Mouse (Mus musculus) cerebellum, postnatal 14 days (tissue): ENCODE data around the gene Eid3.

Experiments
- DNase-seq, 2 experiments: peaks; one replicate each; pipeline ENCODE4 v3.0.0; 2021; ENCODE audit warnings: mixed read lengths in 2 of 2

Eid3 gene

DNA sequence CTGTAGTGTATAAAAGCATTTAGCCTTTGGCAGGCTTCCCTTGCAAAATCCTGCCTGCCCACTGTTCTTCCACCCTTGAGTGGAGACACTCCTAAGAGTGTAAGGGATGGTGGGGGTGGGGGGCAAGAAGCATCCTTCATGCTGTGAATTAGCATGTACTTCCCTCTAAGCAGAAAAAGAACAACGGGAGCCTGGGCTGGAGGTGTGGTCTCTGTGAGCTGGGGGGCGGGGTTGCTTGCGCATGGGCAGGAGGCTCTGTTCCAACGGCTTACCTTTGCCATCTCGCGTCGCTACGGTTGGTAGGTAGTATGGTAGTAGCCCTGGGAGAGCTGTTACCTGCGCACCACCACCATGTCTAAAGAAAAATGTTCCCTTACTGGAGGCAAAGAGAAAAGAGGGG, at the start of gene Eid3:
Gene Eid3, plus strand, starts transcription at position 271 of the 400 bp plus-strand sequence.
- DNase-seq = peak; percentile 28 to 42

DNA sequence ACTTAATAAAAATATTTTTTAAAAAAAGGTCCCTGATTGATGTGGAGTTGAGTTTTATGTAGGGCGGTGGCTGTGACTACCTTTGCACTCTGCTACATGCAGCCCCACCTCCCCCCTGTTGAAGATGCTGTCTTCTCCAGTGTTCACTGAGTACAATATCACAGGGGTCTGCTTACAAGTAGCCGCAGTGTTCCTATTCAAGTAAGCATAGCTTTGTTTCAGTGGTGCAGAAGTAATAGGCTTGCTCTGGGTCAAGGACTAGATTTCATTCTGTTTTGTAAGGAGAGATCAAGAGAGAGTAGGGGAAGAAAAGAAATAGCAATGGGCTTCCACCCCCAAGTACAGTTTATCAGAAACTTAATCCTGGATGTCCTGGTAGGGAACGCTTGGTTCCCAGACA, 48.9 kb upstream of the Eid3 start:
- no peak for DNase-seq

DNA sequence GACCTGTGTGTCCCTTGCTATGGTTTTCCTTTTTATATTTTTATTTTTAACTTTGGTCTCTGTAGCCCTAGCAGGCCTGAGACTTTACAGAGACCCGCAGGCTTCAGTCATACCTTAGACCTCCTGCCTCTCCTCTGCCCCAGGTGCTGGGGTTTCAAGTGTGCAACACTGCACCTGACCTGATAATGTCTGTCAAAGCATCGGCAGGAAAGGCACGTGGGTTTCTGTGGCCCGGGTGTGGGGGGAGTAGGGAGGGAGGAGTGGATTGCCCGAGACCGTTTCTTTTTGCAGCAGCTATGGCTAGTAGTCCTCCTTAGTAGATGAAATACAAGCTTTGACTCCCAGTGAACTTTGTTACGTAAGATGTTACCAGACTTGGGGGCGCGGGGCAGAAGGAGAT, 48.5 kb upstream of the Eid3 start:
- DNase-seq = no peak

DNA sequence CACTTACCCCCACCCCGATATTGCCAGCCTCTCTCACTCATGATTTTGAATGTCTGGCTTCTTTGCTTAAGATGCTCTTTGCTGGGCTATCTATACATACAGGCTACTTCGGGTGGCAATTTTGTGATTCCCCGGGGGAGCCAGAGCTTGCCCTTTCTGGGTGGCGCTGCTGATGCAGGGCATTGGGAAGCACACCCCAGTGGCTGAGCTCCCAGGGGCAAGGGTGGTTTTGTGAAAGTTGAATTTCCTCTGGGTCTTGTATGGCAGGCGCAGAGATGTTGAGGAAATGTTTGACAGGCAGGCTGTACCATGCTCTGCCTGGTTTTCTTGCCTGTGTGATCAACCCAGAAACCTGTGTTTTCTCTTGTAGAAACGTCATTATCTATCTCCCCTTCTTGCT, 47.8 kb upstream of the Eid3 start:
- no peak for DNase-seq

DNA sequence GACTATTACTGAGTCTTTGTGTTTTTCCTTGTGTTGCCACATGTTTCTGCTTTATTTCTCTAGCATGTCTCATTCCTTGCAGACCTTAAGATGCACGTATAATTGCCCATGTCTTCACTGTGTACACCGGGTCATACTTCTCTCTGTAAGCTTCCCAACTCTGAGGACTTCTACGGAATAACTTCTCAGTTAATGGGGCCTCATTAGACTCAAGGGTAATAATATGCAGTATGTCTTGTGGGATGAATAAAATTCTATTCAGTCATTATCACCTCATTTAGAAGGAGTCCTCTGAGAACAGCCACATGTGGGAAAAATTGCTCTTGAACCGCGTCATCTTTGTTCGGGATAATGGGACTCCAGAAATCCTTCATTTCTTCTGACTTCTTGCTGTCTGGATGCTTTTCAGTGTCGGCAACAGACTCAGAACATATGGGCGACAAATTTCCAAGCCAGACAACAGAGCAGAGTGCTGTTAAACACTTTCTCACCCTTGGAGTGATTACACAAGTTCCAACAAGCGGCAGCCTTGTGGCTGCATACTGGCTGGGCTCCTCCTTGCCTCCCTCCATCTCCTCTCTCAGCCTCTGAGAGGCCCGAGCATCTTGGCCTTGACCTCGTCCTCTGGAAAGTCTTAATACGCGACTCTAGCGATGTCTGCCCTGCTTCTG, 43.2 kb upstream of the Eid3 start:
- no peak for DNase-seq

DNA sequence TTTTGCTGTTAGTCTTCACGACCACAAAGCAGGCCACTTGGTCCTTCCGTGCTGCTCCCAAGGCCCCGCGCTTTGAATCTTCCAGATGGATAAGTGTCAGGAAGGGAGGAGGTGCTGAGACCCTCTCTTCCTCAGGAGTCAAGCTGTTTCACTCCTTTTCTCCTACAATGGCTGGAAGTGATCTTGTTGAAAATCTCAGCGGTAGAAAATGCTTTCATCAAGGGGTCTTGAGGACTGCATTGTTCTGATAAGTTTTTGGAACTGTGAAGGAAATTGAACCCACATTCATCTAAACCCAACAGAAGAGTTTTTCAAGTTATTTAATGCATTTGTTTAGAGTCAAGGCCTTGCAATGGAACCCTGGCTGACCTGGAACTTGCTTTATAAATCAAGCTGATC, 42.6 kb upstream of the Eid3 start:
- no peak for DNase-seq

DNA sequence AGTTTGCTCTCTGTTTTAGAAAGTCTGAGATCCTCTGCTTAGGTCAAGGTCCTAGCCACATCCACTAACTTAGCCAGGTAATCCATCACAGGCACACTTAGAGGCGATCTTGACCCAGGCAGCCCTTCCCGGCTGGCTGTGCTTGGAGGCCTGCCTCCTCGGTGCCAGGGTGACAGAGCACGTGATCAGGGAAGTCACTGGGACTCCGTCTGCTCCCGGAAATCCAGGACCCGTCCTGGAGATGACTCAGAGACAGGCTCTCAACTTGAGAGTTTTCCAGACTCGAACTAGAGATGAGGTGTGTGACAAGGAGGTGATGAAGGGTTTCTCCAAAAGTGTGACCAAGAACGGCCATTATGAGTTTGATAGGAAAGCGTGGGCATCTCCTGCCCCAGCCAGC, 41.9 kb upstream of the Eid3 start:
- no peak for DNase-seq

DNA sequence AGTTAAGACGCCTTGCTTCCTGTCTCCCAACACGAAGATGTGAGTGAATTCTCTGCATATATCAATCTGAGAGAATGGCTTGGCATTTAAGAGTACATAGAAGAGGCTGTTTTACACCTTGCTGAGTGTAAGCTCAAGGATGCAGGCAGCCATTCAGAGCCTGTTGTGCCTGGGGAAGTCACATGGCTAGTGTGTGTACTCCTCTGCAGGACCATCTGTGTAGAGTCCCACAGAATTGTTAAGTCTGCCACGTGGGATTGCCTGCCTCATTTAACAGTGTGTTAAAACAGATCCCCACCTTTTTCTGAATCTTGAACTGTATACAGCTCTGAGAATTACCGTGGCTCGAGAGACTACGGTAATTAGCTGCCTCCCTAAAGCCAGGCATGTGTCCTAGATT, 39.9 kb upstream of the Eid3 start:
- peak; percentile 21 to 24 for DNase-seq

DNA sequence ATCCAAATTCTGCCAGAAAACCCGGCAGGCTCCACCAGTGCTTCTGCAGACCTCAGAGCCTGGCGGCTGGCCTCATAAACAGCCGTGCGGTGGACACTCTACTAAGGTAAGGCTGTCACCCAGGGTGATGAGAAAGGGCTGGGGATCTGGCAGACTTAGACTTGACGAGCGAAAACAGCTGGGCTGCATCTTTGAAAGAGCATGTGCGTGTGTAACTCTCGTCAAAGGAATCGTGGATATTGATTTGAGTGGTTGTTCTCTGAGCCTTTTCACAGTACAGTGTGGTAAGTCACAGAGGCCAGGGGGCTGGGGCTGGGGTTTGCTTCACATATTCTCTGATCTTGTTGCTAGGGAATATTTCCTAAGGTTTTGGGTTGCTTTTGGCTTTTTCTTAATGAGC, 32.5 kb upstream of the Eid3 start, which contains the start of gene Txnrd1:
Gene Txnrd1, plus strand, starts transcription at position 26 of the 400 bp plus-strand sequence.
- no peak for DNase-seq

DNA sequence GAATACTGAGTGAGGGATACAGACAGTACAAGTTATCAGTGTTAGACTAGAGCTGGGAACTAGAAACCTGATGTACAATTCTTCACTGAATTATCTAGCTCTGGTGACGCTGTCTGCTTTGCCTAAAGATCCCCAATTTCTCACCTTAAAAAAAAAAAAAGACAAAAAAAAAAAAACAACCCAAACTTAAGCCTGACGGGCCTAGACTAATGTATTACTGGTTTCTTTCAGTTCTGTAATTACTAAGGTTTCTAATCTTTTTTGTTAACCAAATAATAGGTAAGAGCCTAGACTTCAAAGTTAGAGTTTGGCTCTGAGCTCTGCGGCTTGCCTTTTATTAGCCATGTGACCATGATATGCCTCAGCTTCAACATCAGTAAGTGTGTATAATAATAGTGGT, 30.5 kb upstream of the Eid3 start:
- DNase-seq = no peak

DNA sequence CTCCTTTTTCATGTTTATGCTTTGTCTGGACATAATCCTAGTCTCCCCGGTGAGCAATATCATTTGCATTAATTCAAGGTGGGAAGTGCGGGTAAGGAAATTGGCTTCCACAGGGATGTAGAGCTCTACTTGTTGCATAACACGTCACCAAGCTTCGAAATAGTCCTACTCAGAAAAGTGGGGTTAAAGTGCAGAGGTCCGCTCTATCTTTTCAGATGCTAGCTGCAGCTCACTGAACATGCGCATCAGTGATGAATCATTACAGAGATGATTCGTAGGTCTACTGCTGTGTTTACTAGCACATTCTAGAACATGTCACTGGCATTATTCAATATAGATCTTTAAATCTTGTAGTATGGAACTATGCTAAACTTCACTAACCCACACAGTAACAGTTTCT, 28.0 kb upstream of the Eid3 start:
- no peak for DNase-seq

DNA sequence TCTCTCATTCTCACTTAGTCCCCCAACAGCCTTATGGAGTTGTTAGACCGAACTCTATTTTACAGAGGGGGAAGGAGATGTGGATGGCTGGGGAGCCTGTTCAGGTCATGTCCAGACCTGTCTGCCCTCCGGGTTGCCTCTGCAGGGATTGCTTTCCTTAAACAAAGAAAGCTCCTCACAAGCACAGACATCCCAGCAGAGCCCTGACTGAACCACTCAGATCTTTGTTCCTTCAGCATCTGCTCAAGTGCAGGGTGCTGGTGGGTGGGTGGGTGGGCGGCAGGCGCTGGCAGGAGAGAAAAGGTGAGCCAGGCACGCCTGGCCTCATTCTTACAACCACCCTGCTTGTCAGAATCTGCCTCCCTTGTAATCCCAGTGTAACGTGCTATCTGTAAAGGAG, 22.3 kb upstream of the Eid3 start:
- DNase-seq = no peak

DNA sequence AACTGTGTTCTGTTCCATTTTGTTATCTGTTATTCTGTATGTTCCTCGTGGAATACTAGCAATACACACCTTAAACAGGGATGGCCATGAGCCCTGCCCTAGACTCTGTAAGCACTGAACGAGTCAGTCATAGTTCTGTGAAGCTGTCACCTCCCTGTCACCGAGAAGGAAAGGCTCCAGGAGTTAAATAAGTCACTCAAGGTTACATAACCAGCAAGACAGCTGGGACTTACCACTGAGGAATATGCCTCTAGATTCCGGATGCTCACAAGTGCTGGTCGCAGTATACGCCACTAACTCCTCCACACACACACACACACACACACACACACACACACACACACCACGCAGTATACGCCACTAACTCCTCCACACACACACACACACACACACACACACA, 21.7 kb upstream of the Eid3 start:
- DNase-seq = no peak

DNA sequence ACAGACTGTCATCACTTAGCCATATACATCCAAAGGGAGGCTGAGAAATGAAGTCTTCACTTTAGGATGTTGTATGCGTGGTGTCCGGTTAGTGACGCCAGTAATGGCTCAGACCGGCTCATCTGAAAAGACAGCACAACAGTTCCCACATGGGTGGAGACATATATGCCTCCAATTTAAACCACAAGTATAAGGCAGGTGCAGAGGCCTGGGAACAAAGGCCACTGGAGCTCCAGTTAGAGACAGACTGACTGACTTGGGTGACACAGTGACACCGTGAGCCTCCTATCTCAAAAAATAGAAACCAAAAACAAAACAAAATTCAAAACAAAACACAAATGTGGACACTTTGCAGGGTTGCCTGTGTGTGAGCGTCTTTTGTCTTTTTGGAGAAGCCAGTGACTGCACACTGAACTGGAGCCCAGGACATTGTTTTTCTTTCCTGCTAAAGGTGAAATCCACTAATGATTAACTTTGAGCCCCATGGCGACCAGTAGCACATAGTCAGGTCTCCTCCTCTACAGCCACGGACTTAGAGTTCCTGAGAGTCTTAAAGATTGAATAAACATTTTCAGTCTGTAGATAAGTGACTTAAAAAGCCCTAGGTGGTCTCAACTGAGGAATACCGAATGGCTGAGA, 18.5 kb upstream of the Eid3 start:
- no peak for DNase-seq

DNA sequence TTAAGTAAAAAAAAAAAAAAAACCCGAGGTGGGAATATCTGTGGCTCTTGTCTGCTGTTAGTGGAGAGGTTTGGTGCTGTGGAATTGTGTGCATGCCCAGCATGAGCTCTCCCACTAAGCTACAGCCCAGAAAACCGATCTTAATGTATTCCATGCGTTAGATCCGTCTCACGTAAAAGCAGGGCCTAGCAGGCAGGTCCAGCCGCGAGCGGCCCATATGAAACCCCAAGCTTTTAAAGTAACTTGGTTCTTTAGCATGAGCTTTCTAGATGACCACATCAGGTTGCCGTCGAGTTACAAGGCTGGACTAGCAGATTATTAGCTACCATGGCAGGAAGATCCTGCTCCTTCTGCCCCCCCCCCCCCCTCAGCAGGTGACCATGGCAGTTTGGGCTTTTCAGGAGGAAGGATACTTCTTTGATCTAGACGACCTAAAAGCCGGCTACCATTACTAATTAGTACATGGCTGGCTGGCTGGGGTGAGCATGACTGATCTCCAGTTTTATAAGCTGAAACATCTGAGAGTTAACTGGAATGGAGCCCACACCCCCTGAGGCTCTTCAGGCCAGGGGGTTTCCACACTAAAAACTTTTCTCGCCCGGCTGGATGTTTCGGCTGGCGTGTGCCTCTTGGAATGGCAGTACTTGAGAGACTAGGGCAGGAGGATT, 16.6 kb upstream of the Eid3 start:
- DNase-seq = no peak

DNA sequence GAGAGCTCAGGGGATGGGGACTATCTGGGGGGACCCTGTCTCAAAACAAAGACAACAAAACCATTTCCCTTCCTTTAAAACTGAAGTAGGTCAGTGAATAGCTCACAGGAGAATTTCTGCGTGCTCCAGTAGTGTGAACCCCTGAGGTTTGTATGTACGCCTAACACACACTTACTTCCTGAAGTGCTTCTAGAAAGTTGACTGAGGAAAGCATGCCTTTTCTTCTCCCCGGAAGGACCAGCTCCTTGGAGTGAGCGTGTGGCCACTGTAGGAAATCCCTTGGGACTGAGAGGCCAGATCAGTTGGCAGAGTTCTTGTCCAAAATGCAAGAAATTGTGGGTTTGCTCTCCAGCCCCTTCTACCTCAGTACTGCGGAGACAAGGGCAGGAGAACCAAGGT, 16.1 kb upstream of the Eid3 start:
- DNase-seq = no peak

DNA sequence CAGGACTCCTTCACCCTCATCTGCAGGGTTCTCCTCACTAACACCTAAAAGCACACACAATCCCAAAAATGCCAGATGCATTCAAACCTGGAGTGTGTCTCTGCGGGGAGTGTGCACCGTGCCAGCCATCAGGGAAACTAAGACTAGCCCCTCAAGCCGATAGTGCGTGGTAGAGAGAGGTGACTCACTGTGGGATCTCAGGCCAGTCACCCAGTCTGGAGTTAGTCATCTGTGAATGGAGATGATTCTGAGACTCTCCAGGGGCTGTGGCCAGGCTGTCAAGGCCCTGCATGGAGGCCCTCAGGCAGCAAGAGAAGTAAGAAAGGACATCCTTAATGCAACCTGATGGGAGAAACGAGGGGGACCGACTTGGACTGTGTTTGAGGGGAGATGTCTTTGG, 14.7 kb upstream of the Eid3 start:
- DNase-seq = no peak

DNA sequence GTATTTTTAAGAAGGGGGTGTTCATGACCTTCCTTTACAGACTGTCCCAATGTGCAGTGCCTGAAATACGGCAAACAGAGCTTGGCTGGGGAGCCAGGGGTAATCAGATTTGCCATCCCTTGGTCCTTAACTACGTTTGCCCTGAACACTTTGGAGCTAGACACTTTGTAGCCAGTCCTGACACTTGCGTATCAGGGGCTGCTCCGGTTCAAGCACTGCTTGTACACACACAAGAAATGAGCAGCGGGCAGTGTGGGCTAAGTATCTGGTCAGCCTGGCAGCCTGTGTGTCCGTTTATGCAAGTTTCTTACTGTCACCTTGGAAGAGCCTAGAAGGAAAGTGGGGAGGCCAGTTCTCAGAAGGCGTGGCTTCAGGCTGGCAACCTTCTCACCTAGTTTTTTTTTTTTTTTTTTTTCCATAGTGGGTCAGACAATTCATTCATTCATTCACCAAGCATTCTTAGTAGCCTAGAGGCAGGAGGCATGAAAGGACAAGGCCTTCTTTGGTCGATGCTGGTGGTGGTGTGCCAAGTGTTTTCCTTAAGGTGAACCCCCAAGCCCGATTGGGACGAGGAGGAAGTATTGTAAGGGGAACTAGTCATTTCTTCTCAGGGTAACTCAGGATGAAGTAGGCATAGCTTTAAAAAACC, 8.3 kb upstream of the Eid3 start:
- DNase-seq = peak; percentile 18 to 20

DNA sequence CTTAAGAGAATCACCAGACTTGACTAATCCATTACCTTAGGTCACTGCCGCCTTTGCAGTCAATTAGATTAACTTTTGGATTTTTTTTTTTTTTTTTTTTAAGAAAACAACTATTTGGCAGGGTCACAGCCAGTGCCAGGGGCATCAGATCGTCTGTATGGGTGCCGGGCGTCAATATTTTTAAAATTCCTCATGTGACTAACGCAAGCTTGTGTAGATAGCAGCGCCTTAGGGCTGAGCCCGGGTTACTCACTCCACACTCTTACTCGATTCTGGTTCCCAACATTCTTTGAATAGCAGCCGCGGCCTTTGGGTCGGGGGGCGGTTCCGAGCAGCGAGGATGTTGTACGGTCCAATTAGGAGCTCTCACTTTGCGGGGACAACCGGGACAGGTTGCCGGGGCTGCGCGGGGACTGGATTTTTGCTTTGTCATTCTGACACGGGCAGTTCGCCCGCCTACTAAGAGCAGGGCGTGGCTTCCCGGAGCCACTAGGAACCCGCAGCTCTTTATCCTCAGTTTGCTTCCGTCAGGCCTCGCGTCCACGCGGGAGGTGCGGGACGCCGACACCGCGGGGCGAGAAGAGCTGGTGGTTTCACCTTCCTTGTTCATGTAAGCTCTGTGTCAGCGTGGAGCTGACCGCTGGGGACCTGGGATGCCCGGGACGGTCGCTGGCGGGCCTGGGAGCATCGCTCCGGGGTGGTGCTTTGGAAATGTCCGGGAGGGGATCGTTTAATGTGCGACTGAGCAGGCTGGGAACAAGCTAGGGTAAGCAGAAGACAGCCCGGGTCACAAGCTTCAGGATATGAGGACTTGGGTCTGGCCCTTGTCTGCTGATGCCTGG, 7.5 kb upstream of the Eid3 start:
- peak; percentile 92 to 94 for DNase-seq

DNA sequence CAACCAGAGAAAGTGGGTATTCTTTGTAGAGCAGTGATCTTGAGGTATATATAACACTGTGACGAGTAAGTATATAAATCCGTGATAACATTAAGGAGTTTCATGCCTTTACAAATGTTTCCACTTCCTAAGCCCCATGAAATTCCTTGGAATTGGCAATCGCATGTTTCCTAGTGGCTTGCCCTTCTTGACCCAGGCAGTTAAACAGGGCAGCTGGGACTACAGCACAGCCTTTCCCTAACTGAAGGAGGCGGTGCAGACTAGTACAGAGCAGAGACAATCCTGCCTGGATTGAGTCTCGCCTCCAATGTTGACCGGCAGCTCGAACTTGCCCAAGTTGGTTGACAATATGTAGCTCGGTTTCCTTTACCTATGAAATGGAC, 6.9 kb upstream of the Eid3 start:
- DNase-seq = peak; percentile 46 to 51

DNA sequence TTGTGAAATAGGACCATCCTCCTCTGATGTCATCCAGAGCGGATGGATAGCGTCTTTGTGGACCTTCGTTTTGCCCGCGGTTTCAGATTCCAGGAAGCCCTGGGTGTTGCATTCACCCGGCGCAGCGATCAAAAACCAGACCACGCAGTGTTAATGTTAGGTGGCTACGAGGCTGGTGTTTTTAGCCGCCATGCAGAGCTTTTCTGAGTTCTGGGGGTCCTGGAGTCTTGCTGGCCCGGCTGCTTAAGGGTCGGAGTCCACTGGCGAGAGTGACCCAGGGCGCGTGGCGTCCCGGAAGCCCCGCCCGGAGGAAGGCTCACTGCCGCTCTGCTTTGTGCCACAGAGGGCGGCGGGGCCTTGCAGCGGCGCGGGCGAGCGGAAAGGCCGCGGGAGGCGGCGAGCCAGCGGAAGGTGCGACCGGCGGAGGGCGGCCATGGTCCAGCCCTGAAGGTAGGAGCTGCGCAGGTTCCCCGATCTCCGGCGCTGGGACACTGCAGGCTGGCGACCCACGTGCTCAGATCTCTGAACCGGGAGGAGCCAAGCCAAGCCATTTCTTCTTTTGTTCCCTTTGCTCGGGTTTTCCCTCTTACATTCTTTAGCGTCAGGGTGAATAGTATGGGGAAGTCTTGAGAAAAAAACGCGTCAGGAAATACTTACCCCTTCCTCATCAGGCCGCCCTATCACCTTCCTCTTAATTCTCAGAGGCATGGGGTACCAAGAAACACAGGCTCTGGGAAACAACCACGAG, 6.1 kb upstream of the Eid3 start:
- peak; percentile 77 to 78 for DNase-seq

DNA sequence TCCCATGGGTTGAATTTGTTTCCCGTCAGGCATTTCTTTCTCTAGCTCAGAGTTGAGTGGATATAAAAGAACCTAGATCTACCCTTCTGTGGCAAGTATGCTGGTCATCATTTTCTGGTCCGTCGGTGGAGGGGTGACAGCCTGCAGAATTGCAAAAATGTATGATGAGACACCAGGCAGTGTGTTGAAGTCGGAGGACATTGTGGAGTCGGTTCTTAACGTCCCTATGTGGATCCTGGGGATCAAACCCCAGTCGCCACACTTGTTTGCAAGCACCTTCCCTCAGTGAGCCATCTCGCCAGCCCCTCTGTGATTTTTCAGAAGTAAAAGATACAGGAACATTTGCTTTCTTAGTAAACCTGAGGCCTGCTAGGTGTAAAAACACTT, 5.5 kb upstream of the Eid3 start:
- DNase-seq = peak in 1 of 2 experiments; percentile 12
